Mouse (Mus musculus): Measurements from ENCODE around the gene Pawr. TPM values are rescaled to one million over a fixed set of nuclear protein-coding genes. Genes with fewer than 3 reads are reported as not detected.
"Not testable (repeated sequence)": the region's sequence is repeated elsewhere in the genome, so short reads cannot be mapped to it uniquely, and the experiment has no call there.

The Pawr gene
- polyA plus RNA-seq, 1 experiment from 2014 or later: 11.6 TPM

DNA sequence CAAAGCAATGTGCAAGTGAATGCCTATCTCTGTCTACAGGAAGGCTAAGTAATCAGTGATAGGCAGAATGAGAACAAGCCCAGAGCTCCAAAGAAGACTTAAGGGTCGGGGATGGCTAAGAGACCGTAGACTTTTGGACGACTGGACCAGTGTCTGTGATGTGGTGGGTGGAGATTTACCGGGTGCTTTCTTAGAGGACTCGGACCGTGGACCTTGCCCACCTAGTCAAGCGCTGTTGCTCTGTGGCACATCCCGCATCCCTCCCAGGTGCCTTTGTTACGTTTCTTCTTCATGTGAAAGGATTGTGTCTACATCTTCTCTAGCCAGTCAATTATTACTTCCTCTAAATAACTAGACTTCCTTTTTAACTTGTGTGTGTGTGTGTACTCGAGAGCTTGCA lies 98.6 kb downstream of the Pawr start:
- H3K4me1 ChIP-seq: peaks cover 9% of the 10 kb centered on the region
- no peak overlapping the region for H3K4me2 ChIP-seq
- H3K27ac ChIP-seq: no peak overlapping the region
- H3K4me3 ChIP-seq: no peak overlapping the region
- H3K9me3 ChIP-seq (replicated peaks): no peaks in the 10 kb centered on the region
- H3K27me3 ChIP-seq (replicated peaks): no peaks in the 10 kb centered on the region
- H3K9ac ChIP-seq: no peak overlapping the region
- ATAC-seq: no peak
- no peaks in the 10 kb centered on the region for H3K36me3 ChIP-seq
- WGBS (ENCODE audit: insufficient replicate concordance): 83% methylated on average over 10 of the region's 10 CpGs

DNA sequence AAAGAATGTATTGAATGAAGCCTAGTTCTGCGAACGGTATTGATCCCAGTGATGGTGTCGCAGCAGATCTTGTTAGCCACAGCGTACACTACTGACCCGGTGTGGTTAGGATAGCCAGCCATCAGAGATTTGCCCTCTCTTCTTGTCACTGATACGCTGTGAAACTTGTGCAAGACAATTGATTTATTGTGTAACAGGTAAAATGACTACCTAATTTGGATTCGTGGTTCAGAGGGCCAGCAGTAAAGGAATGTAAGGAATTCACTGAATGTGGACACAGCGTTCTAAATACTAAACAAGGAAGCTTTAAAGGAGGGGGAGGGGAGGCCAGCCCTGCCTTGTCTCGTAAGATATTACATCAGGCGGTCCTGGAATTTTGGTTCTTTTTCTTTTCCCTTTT lies 100.3 kb downstream of the Pawr start:
- no peak overlapping the region for H3K9ac ChIP-seq
- H3K4me1 ChIP-seq: peaks cover 9% of the 10 kb centered on the region
- H3K4me2 ChIP-seq: no peak overlapping the region
- ATAC-seq: peak; percentile 67
- no peaks in the 10 kb centered on the region for H3K36me3 ChIP-seq
- no peak overlapping the region for H3K4me3 ChIP-seq
- H3K27ac ChIP-seq: no peak overlapping the region
- 0 out of 2 replicates have a peak, but pooled peaks cover 3% of the 10 kb centered on the region for H3K27me3 ChIP-seq (replicated peaks)
- WGBS (ENCODE audit: insufficient replicate concordance): 50% methylated on average over 10 of the region's 10 CpGs
- no peaks in the 10 kb centered on the region for H3K9me3 ChIP-seq (replicated peaks)

DNA sequence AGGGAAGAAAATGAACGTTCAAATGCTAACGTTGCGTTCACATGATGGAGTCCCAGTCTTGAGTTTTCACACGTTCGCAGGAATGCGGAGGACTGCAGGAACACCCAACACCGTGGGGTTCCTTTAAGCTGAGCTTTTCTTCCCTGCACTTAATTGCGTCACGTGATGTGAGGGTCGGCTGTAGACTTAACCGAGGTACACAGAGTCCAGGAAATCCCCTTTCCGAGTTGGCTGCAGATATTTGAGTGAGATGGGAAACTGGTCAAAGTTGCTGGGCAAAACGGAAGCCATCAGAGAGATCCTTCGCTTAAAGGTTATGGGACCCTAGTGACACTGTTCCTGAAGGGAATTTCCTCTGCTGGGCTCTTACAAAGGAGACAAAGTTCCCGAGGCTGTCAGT lies 102.1 kb downstream of the Pawr start:
- Histone ChIP-seq H3K9me3 (replicated peaks) (no peaks in the 10 kb centered on the region), H3K4me1 (peaks cover 9% of the 10 kb centered on the region), H3K27me3 (replicated peaks) (0 out of 2 replicates have a peak, but pooled peaks cover 3% of the 10 kb centered on the region), H3K36me3 (no peaks in the 10 kb centered on the region), H3K4me2 (peak overlapping the region; percentile 38), H3K4me3 (no peak overlapping the region), H3K27ac (no peak overlapping the region), H3K9ac (no peak overlapping the region)
- ATAC-seq: 0 out of 2 replicates have a peak, but pooled peaks have one; percentile 42
- 6% methylated on average over 15 of the region's 15 CpGs for WGBS (ENCODE audit: insufficient replicate concordance)

DNA sequence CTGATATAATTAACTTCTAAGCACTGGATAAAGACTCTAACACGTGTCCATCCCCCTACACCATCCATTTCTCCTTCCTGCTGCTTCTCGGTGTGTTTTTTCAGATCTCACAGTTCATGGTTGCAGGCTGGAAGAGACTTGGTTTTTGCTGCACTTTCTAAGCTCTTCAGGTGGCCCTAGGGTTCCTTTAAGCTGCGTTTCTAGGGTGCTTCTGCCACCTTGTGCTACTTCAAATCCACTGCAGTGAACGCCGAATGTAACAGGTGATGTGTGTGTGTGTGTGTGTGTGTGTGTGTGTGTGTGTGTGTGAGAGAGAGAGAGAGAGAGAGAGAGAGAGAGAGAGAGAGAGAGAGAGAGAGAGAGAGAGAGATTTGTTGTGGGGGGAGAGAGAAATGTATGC lies 103.7 kb downstream of the Pawr start:
- Histone ChIP-seq H3K9me3 (replicated peaks) (no peaks in the 10 kb centered on the region), H3K27me3 (replicated peaks) (0 out of 2 replicates have a peak, but pooled peaks cover 3% of the 10 kb centered on the region), H3K9ac (no peak overlapping the region), H3K4me3 (no peak overlapping the region), H3K36me3 (no peaks in the 10 kb centered on the region), H3K4me2 (no peak overlapping the region), H3K27ac (no peak overlapping the region), H3K4me1 (peaks cover 9% of the 10 kb centered on the region)
- no peak for ATAC-seq
- 19% methylated on average over 5 of the region's 5 CpGs for WGBS (ENCODE audit: insufficient replicate concordance)

GRCm38 (mm10) chr10:108436365-108436764 lies 104.4 kb downstream of the Pawr start:
- no peak for ATAC-seq
- Histone ChIP-seq H3K4me3 (no peak overlapping the region), H3K4me2 (no peak overlapping the region), H3K4me1 (peaks cover 9% of the 10 kb centered on the region), H3K9ac (no peak overlapping the region), H3K27me3 (replicated peaks) (0 out of 2 replicates have a peak, but pooled peaks cover 3% of the 10 kb centered on the region), H3K36me3 (no peaks in the 10 kb centered on the region), H3K9me3 (replicated peaks) (no peaks in the 10 kb centered on the region), H3K27ac (no peak overlapping the region)
- WGBS (ENCODE audit: insufficient replicate concordance): 49% methylated on average over 8 of the region's 8 CpGs

GRCm38 (mm10) chr10:108440251-108440650 lies 108.3 kb downstream of the Pawr start:
- not testable (repeated sequence) for H3K27ac ChIP-seq; H3K36me3 ChIP-seq; H3K9ac ChIP-seq; H3K4me2 ChIP-seq; H3K9me3 ChIP-seq (replicated peaks); H3K4me1 ChIP-seq; H3K27me3 ChIP-seq (replicated peaks); H3K4me3 ChIP-seq; ATAC-seq
- WGBS (ENCODE audit: insufficient replicate concordance): 81% methylated on average over 5 of the region's 5 CpGs

DNA sequence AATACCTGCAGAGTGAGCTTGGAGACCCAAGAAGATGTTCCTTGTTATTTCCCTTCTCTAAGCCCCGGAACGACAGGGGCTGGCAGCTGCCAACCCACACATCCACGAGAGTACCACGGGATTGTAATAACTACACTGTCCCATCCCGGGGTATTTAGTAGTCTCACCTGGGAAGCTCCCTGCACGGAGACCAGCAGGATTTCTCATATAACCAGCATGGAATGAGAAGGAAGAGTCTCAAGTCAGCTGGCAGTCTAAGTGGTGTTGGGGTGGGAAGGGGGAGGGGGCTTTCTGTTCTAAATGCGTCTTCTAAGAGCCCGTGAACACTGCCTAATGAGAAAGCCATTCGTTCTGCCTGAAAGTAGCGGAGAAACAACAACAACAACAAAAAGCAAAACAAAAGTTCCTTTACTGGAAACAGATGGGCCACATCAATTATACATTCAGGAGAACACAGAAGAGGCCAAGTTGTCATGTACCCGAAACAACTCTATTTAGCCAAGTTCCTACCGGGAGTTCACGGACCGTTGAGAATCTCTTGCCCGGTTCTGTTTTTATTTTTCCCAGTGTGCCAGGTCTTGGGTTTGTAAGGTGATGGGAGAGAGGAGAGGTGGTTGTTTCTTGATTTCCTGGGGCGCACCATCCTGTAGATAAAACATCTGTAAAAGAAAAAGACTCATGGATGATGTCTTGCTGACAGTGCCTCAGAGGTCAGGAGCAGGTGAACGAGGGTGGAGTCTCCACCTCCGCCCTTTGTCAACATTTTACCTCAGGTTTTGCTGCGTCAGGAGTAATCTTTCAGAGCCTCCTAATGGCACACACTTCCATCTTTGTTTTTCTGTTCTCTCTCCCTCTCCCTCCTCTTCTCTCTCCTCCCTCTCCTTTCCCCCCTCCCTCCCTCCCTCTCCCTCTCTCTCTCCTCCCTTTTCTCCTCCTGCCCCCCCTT lies 112.3 kb downstream of the Pawr start:
- Histone ChIP-seq H3K27ac (no peak overlapping the region), H3K27me3 (replicated peaks) (no peaks in the 10 kb centered on the region), H3K4me1 (peaks cover 17% of the 10 kb centered on the region), H3K4me3 (no peak overlapping the region), H3K36me3 (no peaks in the 10 kb centered on the region), H3K9me3 (replicated peaks) (no peaks in the 10 kb centered on the region), H3K9ac (no peak overlapping the region), H3K4me2 (no peak overlapping the region)
- 73% methylated on average over 19 of the region's 19 CpGs for WGBS (ENCODE audit: insufficient replicate concordance)
- ATAC-seq: no peak

- ATAC-seq: no peak
- no peaks in the 10 kb centered on the region for H3K9me3 ChIP-seq (replicated peaks)
- H3K27ac ChIP-seq: no peak overlapping the region
- H3K9ac ChIP-seq: no peak overlapping the region
- H3K4me3 ChIP-seq: no peak overlapping the region
- no peaks in the 10 kb centered on the region for H3K36me3 ChIP-seq
- 19% methylated on average over 4 of the region's 4 CpGs for WGBS (ENCODE audit: insufficient replicate concordance)
- peaks cover 17% of the 10 kb centered on the region for H3K4me1 ChIP-seq
- H3K27me3 ChIP-seq (replicated peaks): no peaks in the 10 kb centered on the region
- H3K4me2 ChIP-seq: no peak overlapping the region
Measured at GRCm38 (mm10) chr10:108445123-108445522, 113.2 kb downstream of the Pawr start.

DNA sequence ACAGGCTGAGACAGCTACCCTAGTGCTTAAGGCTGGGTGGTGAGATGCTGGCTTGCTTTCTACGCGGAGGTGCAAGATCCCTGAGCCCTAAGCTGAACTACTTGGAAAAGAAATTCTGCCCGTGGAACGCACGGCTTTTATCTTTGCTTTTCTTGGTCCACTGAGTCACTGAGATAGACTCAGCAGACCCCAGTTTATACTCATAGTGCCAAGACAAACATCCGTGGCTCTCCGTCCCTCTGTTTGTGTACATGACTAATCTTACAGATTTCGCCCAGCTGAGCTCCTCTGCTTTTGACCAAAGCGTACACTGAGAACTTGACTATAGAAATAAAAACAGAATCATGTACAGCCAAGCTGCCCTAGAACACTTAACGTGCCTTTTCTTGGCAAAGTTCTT lies 113.7 kb downstream of the Pawr start:
- 55% methylated on average over 10 of the region's 10 CpGs for WGBS (ENCODE audit: insufficient replicate concordance)
- Histone ChIP-seq H3K27ac (no peak overlapping the region), H3K4me3 (peak overlapping the region; percentile 48), H3K9ac (no peak overlapping the region), H3K36me3 (no peaks in the 10 kb centered on the region), H3K4me2 (peak overlapping the region; percentile 68), H3K9me3 (replicated peaks) (no peaks in the 10 kb centered on the region), H3K4me1 (peaks cover 17% of the 10 kb centered on the region), H3K27me3 (replicated peaks) (no peaks in the 10 kb centered on the region)
- no peak for ATAC-seq

DNA sequence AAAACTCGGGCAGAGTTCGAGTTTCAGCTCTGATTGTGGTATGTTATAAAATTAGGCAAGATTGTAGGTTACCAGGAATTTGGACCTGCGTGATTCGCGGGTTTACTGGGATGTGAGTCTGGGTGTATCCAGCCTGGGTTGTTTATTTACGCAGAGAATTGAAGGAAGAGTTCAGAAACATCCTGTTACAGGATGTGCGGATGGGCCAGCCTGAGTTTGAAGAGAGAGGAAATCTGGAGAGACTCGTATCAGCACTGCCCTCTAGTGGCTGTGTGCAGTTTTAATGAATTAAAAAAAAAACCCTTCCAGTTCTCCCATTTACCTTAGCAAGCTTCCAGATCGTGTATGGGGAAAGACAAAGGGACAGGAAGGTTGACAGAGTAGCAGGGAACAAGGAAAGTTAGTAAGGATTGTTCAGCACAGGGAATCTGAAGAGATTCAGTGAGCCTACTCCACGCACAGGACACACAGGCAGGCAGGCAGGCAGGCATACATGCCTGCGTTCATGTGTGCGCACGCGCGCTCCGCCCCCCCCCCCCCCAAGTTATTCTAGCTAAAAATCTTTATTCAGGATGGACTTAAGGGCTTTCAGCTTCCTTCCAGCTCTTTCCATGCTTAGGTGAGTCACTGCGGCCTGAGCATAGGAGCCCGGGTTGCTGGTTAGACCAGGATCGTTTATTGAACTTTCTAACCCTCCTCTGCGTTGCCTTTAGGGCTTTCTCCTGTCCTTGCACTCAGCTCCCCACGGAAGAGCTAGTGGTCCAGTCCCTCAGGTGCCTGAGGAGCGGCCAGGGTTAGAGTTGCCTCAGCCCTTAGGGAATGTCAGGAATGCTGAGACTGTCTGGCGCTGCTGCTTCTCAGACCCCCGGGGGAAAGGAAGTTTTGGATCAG lies 114.4 kb downstream of the Pawr start:
- ATAC-seq: peak; percentile 59
- H3K4me2 ChIP-seq: peak overlapping the region; percentile 68
- H3K9me3 ChIP-seq (replicated peaks): no peaks in the 10 kb centered on the region
- H3K4me1 ChIP-seq: peaks cover 17% of the 10 kb centered on the region
- peak overlapping the region; percentile 48 for H3K4me3 ChIP-seq
- H3K36me3 ChIP-seq: no peaks in the 10 kb centered on the region
- H3K9ac ChIP-seq: peak overlapping the region; percentile 53
- no peak overlapping the region for H3K27ac ChIP-seq
- 8% methylated on average over 24 of the region's 24 CpGs for WGBS (ENCODE audit: insufficient replicate concordance)
- H3K27me3 ChIP-seq (replicated peaks): no peaks in the 10 kb centered on the region

DNA sequence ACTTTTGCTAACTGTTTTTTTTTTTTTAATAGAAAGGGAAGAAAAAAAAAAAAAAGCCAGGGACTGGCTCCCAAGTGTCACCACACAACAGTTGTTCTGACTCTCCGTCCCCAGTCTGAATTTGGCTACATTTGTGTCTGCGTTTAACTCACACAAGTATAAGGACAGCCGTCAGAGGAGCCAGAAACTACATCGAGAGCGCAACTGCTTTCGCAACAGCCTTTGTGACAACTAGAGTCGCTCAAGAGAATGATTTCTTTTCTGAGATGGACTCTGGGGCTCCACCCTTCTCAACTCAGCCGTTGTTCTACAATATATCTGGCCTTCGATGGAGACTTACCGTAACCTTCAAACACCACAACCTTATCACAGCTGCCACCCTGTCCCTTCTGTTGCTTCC lies 115.3 kb downstream of the Pawr start:
- WGBS (ENCODE audit: insufficient replicate concordance): 22% methylated on average over 10 of the region's 10 CpGs
- Histone ChIP-seq H3K4me1 (peaks cover 17% of the 10 kb centered on the region), H3K9me3 (replicated peaks) (no peaks in the 10 kb centered on the region), H3K27ac (no peak overlapping the region), H3K4me3 (no peak overlapping the region), H3K36me3 (no peaks in the 10 kb centered on the region), H3K9ac (no peak overlapping the region), H3K4me2 (peak overlapping the region; percentile 68), H3K27me3 (replicated peaks) (no peaks in the 10 kb centered on the region)
- peak; percentile 47 for ATAC-seq

DNA sequence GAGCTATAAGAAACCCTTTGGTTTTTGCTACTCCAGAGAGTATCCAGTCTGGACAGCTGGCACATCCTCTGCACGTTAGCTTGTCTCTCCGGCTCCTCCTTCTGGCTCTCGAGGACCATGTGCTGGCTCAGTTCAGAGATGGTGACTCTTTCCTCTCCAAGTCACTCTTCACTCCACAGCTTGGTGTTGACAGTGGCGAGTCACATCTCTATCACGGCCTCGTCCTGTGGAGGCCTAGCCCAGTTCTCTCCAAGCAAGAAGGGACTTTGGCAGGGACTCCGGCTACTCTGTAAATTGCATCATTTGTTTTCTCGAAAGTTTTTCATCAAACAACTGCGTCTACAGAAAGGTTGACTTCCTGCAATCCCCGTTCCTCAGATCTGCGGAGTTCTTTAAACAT lies 116.5 kb downstream of the Pawr start:
- Histone ChIP-seq H3K4me3 (no peak overlapping the region), H3K27me3 (replicated peaks) (no peaks in the 10 kb centered on the region), H3K27ac (no peak overlapping the region), H3K36me3 (no peaks in the 10 kb centered on the region), H3K4me2 (no peak overlapping the region), H3K4me1 (peaks cover 17% of the 10 kb centered on the region), H3K9me3 (replicated peaks) (no peaks in the 10 kb centered on the region), H3K9ac (no peak overlapping the region)
- 68% methylated on average over 11 of the region's 11 CpGs for WGBS (ENCODE audit: insufficient replicate concordance)
- no peak for ATAC-seq
